Mouse (Mus musculus) mature B cell (primary cell): ENCODE measurements at regions not wholly inside any gene's neighbourhood (a gene's known extent, or its start where the extent isn't known, plus 50 kb on each side); places are given as distances from the start of the nearest gene placed in this dataset.

ENCODE experiments used
- in situ Hi-C: fragments of 300-500 bp; cut with MboI; formaldehyde crosslinking; loops from 2 replicates; pipeline ENCODE4 v1.14.3; 2019

GRCm38 (mm10) chr1:144452141-144452540 lies 115.3 kb downstream of the Rgs21 start:
- in situ Hi-C loops = no loop called here

DNA sequence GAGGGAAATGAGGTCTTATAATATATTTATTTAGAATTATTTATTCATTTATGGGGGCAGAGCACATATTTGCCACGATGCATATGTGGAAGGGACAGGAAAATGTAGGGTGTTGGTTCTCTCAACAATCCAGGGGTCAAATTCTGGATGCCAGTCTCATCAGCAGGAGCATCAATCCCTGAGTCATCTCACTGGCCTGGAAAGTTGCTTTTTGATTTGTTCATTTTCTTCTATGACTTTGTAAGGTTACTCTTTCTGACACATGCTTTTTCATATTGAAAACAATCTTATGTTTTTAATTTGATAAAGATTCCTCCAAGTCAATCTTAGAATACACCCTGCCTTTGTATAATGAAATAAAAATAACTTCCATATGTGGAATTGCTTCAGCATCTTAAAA lies 115.7 kb downstream of the Rgs21 start:
- in situ Hi-C loops = no loop called here

- in situ Hi-C loops = no loop called here
Measured at GRCm38 (mm10) chr1:144436617-144437016, 130.8 kb downstream of the Rgs21 start.

GRCm38 (mm10) chr1:144432816-144433215 lies 134.7 kb downstream of the Rgs21 start:
- in situ Hi-C loops = no loop called here

DNA sequence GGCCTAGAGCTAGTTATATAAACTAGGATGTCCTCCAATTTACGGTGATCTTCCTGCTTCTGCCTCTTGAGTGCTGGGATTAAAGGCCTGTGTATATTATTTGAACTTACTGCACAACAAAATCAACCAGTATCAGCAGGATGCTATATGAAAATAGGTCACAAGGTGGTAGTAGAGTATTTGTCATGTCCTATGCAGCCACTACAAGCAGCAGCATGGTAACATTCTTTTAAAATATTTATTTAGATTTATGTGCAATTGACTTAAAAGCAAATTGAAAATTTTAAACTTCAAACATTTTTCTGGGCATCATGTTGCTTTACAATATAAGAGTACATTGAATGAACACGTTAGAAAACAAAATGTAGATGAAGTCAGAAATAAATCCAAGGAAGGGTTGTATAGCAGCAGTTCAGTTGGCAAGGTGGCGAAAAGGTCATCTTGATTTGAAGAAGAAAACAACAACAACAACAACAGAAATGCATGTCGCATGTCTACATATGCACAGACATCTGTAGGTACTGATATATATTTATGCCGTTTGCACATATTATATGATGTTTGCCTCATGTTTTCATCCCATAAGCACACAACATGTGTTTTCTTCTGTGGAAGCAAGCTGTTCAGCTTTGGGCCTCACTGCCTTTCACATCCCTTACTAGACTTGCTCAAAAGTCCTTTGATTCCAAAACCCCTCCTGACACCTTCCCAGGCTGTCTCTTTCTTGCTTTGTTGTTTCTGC lies 135.8 kb downstream of the Rgs21 start:
- in situ Hi-C loops = no loop called here

DNA sequence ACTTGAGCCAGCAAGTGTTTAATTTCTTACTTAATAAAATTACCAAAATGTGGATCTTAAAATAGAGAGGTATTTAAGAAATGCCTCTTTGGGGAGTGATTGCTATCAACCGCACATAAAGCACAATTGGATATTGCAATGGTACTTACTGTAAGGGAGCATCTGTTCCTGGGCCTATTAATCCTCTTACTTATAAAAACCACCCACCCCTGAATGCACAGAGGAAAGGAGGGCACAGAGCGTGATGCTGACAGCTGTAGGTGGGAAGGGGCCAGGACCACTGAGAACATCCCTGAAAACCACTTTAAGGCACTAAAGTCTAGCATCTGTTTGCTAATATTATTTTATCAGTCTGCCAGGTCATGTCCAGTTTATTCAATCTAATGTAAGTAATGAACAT lies 146.1 kb downstream of the Rgs21 start:
- in situ Hi-C loops = no loop called here

DNA sequence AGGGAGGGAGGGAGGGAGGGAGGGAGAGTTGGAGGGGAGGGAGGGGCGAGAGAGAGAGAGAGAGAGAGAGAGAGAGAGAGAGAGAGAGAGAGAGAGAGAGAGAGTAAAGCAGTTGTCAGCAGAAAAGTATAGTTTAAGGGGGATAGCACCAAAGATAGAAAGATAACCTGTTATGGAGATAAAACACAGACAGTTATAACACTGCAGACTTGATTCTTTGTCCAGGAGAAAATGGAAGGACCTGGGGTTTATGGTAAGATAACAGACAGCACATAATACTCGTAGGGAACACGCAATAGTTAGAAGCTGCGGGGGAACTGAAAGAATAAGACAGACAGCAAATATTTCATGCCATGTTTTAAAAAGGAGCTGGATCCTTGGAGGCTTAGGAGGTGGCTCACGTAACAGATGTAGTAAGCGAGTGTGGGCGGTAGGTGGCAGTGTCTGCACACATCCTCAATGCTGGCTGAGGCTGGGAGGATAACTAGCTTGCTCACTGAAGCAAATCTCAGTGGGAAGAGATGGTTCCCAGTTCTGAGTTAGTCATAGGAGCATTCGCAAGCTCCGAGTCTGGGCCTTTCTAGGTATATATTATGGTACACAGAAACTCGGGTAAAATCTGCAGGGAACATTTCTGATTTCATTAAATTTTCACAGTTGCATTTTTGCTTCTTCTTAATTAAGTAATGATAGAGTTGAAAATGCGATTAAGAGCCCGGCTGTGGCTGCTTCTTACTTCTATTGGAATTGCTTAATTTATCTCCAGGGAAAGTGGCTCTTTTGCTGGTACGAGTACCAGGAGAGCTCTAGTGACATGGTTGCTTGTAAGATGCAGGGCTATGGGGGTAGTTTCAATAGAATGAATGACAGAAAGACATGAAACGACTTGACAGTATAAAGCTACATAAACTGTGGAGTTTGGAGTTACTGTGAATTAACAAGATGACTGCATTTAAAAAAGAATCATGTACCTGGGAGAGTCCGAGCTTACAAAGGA lies 157.6 kb upstream of the Rgs1 start:
- in situ Hi-C loops = no loop called here

GRCm38 (mm10) chr1:144405724-144406123 lies 156.7 kb upstream of the Rgs1 start:
- in situ Hi-C loops = no loop called here

DNA sequence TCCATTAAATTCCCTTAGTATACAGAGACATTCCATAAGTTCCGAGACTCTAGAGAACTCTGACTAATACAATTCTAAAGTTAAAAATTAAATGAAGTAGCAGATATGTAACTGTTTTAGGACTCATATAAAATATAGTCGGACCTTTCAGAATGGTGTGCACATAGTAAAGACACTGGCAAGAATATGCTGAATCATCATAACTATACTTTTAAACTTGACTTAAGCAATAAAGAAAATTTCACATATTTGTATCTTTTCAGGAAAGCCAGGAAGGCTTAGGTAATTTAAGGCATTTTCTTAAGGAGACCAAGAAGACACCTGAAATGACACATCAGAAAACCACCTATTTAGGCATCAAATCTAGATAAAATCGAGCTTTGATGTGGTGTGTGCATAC lies 156.0 kb upstream of the Rgs1 start:
- in situ Hi-C loops = no loop called here

GRCm38 (mm10) chr1:144379991-144380594 lies 131.1 kb upstream of the Rgs1 start:
- in situ Hi-C loops = loop anchor here (10.0 kb wide), 1 partner anchor 585 kb away; no protein-coding TSS in a partner anchor

GRCm38 (mm10) chr1:144374121-144374520 lies 125.1 kb upstream of the Rgs1 start:
- in situ Hi-C loops = loop anchor here (10.0 kb wide), 1 partner anchor 579 kb away; no protein-coding TSS in a partner anchor

DNA sequence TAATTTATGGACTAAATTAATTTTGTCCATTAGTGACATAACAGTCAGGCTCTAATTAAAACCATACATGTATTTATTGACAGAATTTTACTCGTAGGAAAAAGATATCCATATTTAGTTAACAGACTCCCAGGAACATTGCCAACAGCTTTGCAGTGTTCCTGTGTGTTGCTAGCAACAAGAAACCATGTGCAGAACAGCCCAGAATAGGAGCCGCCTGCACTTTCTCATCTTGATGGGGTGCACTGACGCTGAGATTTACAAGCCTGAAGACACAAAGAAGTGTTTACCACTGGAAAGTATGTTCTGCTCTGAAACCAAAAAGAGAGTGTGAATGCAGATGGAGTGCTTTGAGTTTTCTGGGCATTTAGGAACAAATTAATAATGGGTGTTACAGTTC lies 118.5 kb upstream of the Rgs1 start:
- in situ Hi-C loops = no loop called here

GRCm38 (mm10) chr1:144355560-144356310 lies 106.7 kb upstream of the Rgs1 start:
- in situ Hi-C loops = no loop called here

DNA sequence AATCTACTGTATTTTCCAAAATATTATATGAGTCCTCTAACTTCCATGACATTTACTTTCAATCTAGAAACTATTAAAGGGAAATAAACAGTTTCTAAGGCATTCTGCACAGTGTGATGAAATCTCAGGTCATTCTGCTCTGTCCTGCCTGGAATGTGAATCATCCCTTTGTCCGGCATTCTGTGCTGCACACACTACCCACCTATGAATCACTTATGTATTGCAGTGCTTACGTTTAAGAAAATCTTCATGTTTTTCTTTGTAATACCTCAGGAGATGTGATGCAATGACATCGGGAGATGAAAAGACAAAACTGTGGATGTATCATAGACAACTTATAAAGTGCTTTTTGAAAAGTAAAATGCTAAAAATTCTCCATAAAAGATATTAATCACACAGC lies 106.0 kb upstream of the Rgs1 start:
- in situ Hi-C loops = no loop called here

DNA sequence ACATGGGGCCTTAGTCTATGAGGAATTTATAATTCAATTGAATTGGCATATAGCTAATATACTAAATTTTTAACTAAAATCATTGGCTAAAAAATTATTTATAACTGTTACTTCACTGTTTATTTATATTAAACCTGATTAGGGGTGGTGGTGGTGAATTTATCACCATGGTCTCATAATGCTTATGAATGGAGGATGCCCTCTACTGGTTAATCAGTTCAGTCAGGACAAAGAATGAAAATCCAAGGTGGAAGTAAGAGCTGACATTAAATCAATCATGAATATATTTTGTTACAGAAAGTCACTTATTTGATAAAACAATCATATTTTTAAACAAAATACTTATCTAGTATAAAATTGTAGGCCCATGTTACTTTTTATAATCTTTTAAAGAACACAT lies 104.3 kb upstream of the Rgs1 start:
- in situ Hi-C loops = no loop called here

DNA sequence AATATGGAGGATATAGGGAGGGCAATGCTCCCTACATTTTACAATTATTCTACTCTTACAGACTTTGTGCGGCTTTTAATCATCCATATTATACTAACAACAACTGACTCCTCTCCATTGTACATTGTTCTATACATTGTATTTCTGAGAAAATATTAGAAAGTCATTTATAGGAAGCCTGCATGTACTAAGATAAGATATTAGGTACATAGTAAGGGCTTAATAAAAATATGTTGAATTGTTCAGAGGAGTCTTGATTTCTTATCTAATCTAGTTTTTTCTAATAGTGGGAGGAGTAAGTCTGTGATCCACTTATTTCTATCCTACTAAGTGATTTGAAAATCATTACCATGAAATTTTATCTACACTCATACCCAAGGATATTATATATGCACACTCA lies 94.8 kb upstream of the Rgs1 start:
- in situ Hi-C loops = loop anchor here (25.0 kb wide), 1 partner anchor 157 kb away; the partner anchor contains the start of gene Rgs13

GRCm38 (mm10) chr1:144343299-144343698 lies 94.3 kb upstream of the Rgs1 start:
- in situ Hi-C loops = loop anchor here (25.0 kb wide), 1 partner anchor 156 kb away; the partner anchor contains the start of gene Rgs13

DNA sequence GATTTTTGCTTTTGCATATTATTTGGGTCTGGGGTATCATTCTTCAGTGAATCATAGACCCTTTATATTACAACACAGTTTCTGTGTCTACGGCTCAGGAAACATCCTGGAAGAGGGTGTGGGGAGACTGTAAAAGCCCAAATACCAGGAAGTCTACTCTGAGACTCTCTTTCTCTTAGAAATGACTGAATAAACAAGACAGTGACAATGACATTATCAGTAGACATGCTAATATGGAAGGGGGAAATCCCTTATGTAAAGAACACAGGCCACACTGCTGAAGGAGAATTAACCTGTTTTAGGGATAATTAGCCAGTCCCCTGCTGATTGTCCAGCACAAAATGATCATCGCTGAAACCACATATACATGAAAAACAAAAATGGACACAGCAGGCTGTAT lies 88.5 kb upstream of the Rgs1 start:
- in situ Hi-C loops = loop anchor here (25.0 kb wide), 1 partner anchor 150 kb away; the partner anchor contains the start of gene Rgs13

DNA sequence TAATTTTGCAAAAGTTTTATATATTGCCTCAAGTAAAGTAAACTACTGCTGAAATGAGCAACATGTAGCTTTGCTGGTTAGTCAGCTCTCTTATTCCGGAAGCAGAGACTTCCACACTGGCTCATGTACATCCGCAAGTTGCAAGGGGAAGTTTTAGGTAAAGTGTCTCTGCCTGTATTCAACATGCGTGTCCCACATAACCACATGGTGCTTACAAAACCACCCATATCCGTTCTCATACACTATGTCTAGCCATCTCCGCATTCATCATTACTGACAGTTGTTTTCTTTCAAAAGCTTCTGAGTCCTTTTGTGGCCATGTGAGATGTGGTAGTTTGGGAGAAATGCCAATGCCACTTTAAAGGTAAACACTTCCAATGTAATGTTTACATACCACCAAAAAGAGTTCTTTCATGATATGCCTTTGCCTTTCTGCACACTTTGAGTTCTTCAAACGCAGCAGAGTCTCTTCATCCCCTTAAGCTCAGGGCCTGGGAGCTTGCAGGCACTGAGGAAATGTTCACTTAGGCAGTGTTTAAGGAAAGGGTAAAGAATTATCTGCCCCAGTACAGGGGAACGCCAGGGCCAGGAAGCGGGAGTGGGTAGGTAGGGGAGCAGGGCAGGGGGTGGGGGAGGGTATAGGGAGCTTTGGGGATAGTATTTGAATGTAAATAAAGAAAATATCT lies 81.5 kb upstream of the Rgs1 start:
- in situ Hi-C loops = loop anchor here (25.0 kb wide), 1 partner anchor 143 kb away; the partner anchor contains the start of gene Rgs13

DNA sequence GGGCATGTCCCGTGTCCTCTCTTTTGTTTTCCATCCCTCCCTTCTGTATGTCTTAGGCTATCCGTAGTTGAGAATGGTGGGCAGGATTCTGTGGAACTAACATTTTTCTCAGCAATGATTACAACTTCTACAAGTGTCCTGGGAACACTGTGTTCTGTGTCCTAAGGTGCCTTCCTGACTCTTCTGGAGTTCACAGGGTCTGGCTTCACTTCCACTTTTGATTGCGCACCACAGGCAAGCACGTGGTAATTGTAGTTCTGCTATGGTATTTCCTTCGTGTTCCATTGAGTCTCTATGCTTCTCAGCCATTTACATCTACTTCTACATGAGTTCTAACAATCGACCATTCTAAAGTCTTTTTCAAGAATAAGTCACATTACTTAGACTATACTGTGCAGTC lies 70.4 kb upstream of the Rgs1 start:
- in situ Hi-C loops = no loop called here

DNA sequence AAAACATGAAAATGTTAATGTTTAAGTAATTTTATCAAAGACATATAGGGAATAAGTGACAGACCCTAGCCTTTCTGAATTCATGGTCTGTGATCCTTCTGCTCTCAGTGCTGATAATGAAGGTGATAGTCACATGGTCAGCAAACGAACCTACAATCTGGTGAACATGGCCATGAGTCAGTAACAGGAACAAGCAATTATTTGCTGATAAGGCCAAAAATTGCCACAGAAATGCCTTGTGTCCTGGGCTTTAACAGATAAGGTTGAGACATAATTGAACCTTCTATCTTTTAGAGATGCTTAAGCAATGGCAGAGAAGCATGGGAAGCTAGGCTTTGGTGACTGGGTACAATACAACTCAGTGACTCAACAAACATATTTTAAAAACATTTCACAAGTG lies 69.2 kb upstream of the Rgs1 start:
- in situ Hi-C loops = no loop called here
